Mouse (Mus musculus) midbrain, embryonic 14.5 days (tissue): ENCODE data around the gene Med28. TPM values are rescaled to one million over a fixed set of nuclear protein-coding genes. Genes with fewer than 3 reads are reported as not detected.

Experiments
- ATAC-seq: fragments of 200-750 bp; cut with Nextera tagmentation; 2 replicates; pipeline ENCODE4 v1.8.0; 2017; ENCODE audit warnings: moderate number of reproducible peaks, moderate library complexity; ENCODE audit not compliant: low FRiP score, low TSS enrichment
- DNase-seq: peaks from one replicate; pipeline ENCODE4 v3.0.0-alpha.2; 2015
- H3K27ac ChIP-seq: fragments of 300-500 bp; sonication (generic); replicated peaks from 2 replicates; pipeline ENCODE4 v1.5.1; 2014; ENCODE audit warnings: mild to moderate bottlenecking, low read depth, low read length, moderate library complexity
- H3K27me3 ChIP-seq: fragments of 300-500 bp; sonication (generic); 2 replicates; pipeline ENCODE4 v1.6.1; 2014; ENCODE audit warnings: low read length, control low read depth, mixed read lengths; ENCODE audit not compliant: control insufficient read depth, insufficient read depth
- H3K36me3 ChIP-seq: fragments of 300-500 bp; sonication (generic); 2 replicates; pipeline ENCODE4 v1.6.1; 2014; ENCODE audit warnings: low read length, control low read depth; ENCODE audit not compliant: control insufficient read depth, insufficient read depth
- H3K4me1 ChIP-seq: fragments of 300-500 bp; sonication (generic); 2 replicates; pipeline ENCODE4 v1.6.1; 2014; ENCODE audit warnings: mild to moderate bottlenecking, antibody characterized with exemption, low read length, control low read depth; ENCODE audit not compliant: control insufficient read depth, insufficient read depth
- H3K4me2 ChIP-seq: fragments of 300-500 bp; sonication (generic); 2 replicates; pipeline ENCODE4 v1.6.1; 2014; ENCODE audit warnings: mild to moderate bottlenecking, low read length, moderate library complexity
- H3K4me3 ChIP-seq: fragments of 300-500 bp; sonication (generic); replicated peaks from 2 replicates; pipeline ENCODE4 v1.5.1; 2014; ENCODE audit warnings: low read depth, low read length
- H3K9ac ChIP-seq: fragments of 300-500 bp; sonication (generic); replicated peaks from 2 replicates; pipeline ENCODE4 v1.6.1; 2014; ENCODE audit warnings: mild to moderate bottlenecking, low read length, moderate library complexity
- H3K9me3 ChIP-seq: fragments of 300-500 bp; sonication (generic); 2 replicates; pipeline ENCODE4 v1.6.1; 2016; ENCODE audit warnings: low read length, control low read depth, mixed read lengths; ENCODE audit not compliant: control insufficient read depth
- WGBS: fragments of 180-500 bp; shearing (Covaris S2); extraction: QIAGEN DNeasy Blood & Tissue Kit; methylation state at CpG from one replicate; pipeline ENCODE4 v1.1.7; 2014; 5-methylcytosine and 5-hydroxymethylcytosine counted together
- polyA plus RNA-seq: library from polyadenylated mRNA; unstranded; fragments of >200 nt; fragmentation: Nextera tagmentation; extraction: Ambion mirVana; gene quantifications from 2 replicates; pipeline ENCODE4 v1.2.1, GENCODE M21; 2014

Gene Med28
- polyA plus RNA-seq, 1 experiment from 2014 or later: 288 TPM

- no peak overlapping the region for H3K4me3 ChIP-seq
- H3K27ac ChIP-seq: no peak overlapping the region
- DNase-seq: no peak
- WGBS: 90% methylated on average over 2 of the region's 2 CpGs
- no peaks in the 10 kb centered on the region for H3K4me1 ChIP-seq
- H3K27me3 ChIP-seq: no peaks in the 10 kb centered on the region
- no peak overlapping the region for H3K9ac ChIP-seq
- H3K36me3 ChIP-seq: no peaks in the 10 kb centered on the region
- no peak for ATAC-seq
- no peaks in the 10 kb centered on the region for H3K9me3 ChIP-seq
- H3K4me2 ChIP-seq: no peak overlapping the region
Observed at GRCm38 (mm10) chr5:45481125-45481524, 38.9 kb upstream of the Med28 start.

- Histone ChIP-seq H3K27ac (no peak overlapping the region), H3K27me3 (no peaks in the 10 kb centered on the region)
Observed at GRCm38 (mm10) chr5:45482607-45483006, 37.4 kb upstream of the Med28 start.

GRCm38 (mm10) chr5:45483654-45484053 is 36.4 kb upstream of the Med28 start:
- ATAC-seq: no peak
- no peak for DNase-seq
- WGBS: 84% methylated on average over 1 of the region's 1 CpGs
- Histone ChIP-seq H3K4me3 (no peak overlapping the region), H3K27me3 (no peaks in the 10 kb centered on the region), H3K4me1 (no peaks in the 10 kb centered on the region), H3K4me2 (no peak overlapping the region), H3K36me3 (no peaks in the 10 kb centered on the region), H3K27ac (no peak overlapping the region), H3K9ac (no peak overlapping the region), H3K9me3 (no peaks in the 10 kb centered on the region)

More at GRCm38 (mm10) chr5:45482607-45483006, 37.4 kb upstream of the Med28 start:
- Histone ChIP-seq H3K9ac (no peak overlapping the region), H3K4me3 (no peak overlapping the region), H3K4me1 (no peaks in the 10 kb centered on the region), H3K4me2 (no peak overlapping the region), H3K9me3 (no peaks in the 10 kb centered on the region), H3K36me3 (no peaks in the 10 kb centered on the region)
- WGBS: 83% methylated on average over 3 of the region's 3 CpGs
- ATAC-seq: no peak
- no peak for DNase-seq

GRCm38 (mm10) chr5:45491776-45492175 is 28.3 kb upstream of the Med28 start:
- H3K27ac ChIP-seq: no peak overlapping the region
- DNase-seq: peak; percentile 29
- no peaks in the 10 kb centered on the region for H3K27me3 ChIP-seq
- no peak overlapping the region for H3K4me2 ChIP-seq
- ATAC-seq: no peak
- H3K9ac ChIP-seq: no peak overlapping the region
- H3K36me3 ChIP-seq: no peaks in the 10 kb centered on the region
- no peak overlapping the region for H3K4me3 ChIP-seq
- 54% methylated on average over 4 of the region's 4 CpGs for WGBS
- peaks cover 6% of the 10 kb centered on the region for H3K4me1 ChIP-seq
- no peaks in the 10 kb centered on the region for H3K9me3 ChIP-seq

- Histone ChIP-seq H3K36me3 (peaks cover 5% of the 10 kb centered on the region; the same call in 1 of the 2 replicates), H3K4me1 (peaks cover 6% of the 10 kb centered on the region), H3K4me3 (peak within 1 kb of the TSS; percentile 65), H3K27me3 (no peaks in the 10 kb centered on the region), H3K4me2 (peak within 1 kb of the TSS; percentile 81), H3K9me3 (no peaks in the 10 kb centered on the region), H3K9ac (peak within 1 kb of the TSS; percentile 66), H3K27ac (0 out of 2 replicates have a peak within 1 kb of the TSS, but pooled peaks have one; percentile 41)
- ATAC-seq: peak; percentile 92
- under 1% methylated on average over 78 of the region's 78 CpGs for WGBS
- peak; percentile 96 for DNase-seq
Observed at GRCm38 (mm10) chr5:45493191-45494092, 26.6 kb upstream of the Med28 start, which contains the start of gene Lap3. Gene Lap3 (plus strand): TSS chr5:45493374.

- Histone ChIP-seq H3K9ac (peak overlapping the region; percentile 66), H3K4me3 (peak overlapping the region; percentile 65), H3K4me2 (peak overlapping the region; percentile 81), H3K27me3 (no peaks in the 10 kb centered on the region), H3K27ac (no peak overlapping the region), H3K9me3 (no peaks in the 10 kb centered on the region), H3K36me3 (peaks cover 10% of the 10 kb centered on the region; the same call in 1 of the 2 replicates), H3K4me1 (peaks cover 6% of the 10 kb centered on the region)
- DNase-seq (no peak), ATAC-seq (no peak)
- WGBS: 71% methylated on average over 9 of the region's 9 CpGs
Observed at GRCm38 (mm10) chr5:45494093-45494755, 25.8 kb upstream of the Med28 start.

GRCm38 (mm10) chr5:45495429-45495975 is 24.5 kb upstream of the Med28 start:
- ATAC-seq (no peak), DNase-seq (no peak)
- Histone ChIP-seq H3K9ac (no peak overlapping the region), H3K36me3 (peaks cover 14% of the 10 kb centered on the region; the same call in 1 of the 2 replicates), H3K27ac (no peak overlapping the region), H3K4me1 (peaks cover 6% of the 10 kb centered on the region), H3K4me2 (no peak overlapping the region), H3K9me3 (no peaks in the 10 kb centered on the region), H3K27me3 (no peaks in the 10 kb centered on the region), H3K4me3 (no peak overlapping the region)
- WGBS: 91% methylated on average over 3 of the region's 3 CpGs

GRCm38 (mm10) chr5:45496042-45496441 is 24.0 kb upstream of the Med28 start:
- H3K4me2 ChIP-seq: no peak overlapping the region

More at GRCm38 (mm10) chr5:45496042-45496441, 24.0 kb upstream of the Med28 start:
- ATAC-seq (no peak), DNase-seq (no peak)
- no peaks in the 10 kb centered on the region for H3K27me3 ChIP-seq
- no peak overlapping the region for H3K4me3 ChIP-seq
- no peak overlapping the region for H3K27ac ChIP-seq
- peaks cover 6% of the 10 kb centered on the region for H3K4me1 ChIP-seq
- no peak overlapping the region for H3K9ac ChIP-seq
- H3K36me3 ChIP-seq: peaks cover 17% of the 10 kb centered on the region; the same call in 1 of the 2 replicates
- no peaks in the 10 kb centered on the region for H3K9me3 ChIP-seq
